Mouse (Mus musculus): ENCODE data around the gene 2410002F23Rik.

DNA sequence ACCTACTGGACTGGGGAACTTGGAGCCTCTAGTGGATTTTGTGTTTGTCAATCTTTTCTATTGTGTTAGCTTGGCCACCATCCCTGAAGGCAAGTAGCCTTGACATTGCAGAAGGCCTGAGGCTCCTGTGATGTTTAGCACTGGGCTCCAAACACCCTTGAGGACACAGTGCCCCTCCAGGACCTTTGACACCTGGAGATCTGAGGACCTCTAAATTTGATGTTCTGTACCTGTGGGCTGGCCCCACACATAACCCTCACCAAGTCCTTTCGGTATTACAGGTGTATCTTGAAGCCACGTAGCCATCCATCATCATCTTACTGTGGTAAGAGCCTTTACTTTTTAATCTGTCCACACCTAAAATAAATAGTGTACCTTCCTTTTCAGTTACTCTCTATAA lies 1.4 kb downstream of the 2410002F23Rik start:
- TF ChIP-seq GATA1 (IDR thresholded peaks at IDR 0.05; ENCODE audit: borderline replicate concordance, low read length): no peak
- TF ChIP-seq CTCF (IDR thresholded peaks at IDR 0.05; ENCODE audit: low read depth, low read length): no peak
- no peak for TF ChIP-seq TAL1 (conservative IDR thresholded peaks at IDR 0.05; ENCODE audit: low read depth, low read length)

Data from G1E (cell line).